Mouse (Mus musculus) heart, postnatal 0 days (tissue): Measurements from ENCODE around the gene Pdzk1. TPM values are rescaled to one million over a fixed set of nuclear protein-coding genes. Genes with fewer than 3 reads are reported as not detected.

ENCODE experiments used
- ATAC-seq: fragments of 200-750 bp; cut with Nextera tagmentation; 2 replicates; pipeline ENCODE4 v1.8.0; 2017; ENCODE audit warnings: low read depth, moderate number of reproducible peaks, moderate library complexity; ENCODE audit not compliant: insufficient read depth
- DNase-seq: peaks from one replicate; pipeline ENCODE4 v3.0.0-alpha.2; 2016; ENCODE audit warnings: low spot score
- H3K27ac ChIP-seq: fragments of 300-500 bp; sonication (generic); 2 replicates; pipeline ENCODE4 v1.5.1; 2014; ENCODE audit warnings: low read depth, mild to moderate bottlenecking
- H3K27me3 ChIP-seq: fragments of 300-500 bp; sonication (generic); 2 replicates; pipeline ENCODE4 v1.6.1; 2014; ENCODE audit warnings: low read length, mixed read lengths; ENCODE audit not compliant: control insufficient read depth, insufficient read depth
- H3K36me3 ChIP-seq: fragments of 300-500 bp; sonication (generic); replicated peaks from 2 replicates; pipeline ENCODE4 v1.6.1; 2014; ENCODE audit warnings: low read length, mixed read lengths; ENCODE audit not compliant: control insufficient read depth, insufficient read depth
- H3K4me1 ChIP-seq: fragments of 300-500 bp; sonication (generic); 2 replicates; pipeline ENCODE4 v1.6.1; 2014; ENCODE audit warnings: antibody characterized with exemption; ENCODE audit not compliant: control insufficient read depth, insufficient read depth
- H3K4me2 ChIP-seq: fragments of 300-500 bp; sonication (generic); 2 replicates; pipeline ENCODE4 v1.6.1; 2014; ENCODE audit warnings: low read depth, mild to moderate bottlenecking, low read length, moderate library complexity
- H3K4me3 ChIP-seq: fragments of 300-500 bp; sonication (generic); 2 replicates; pipeline ENCODE4 v1.5.1; 2014; ENCODE audit warnings: low read depth, low read length
- H3K9ac ChIP-seq: fragments of 300-500 bp; sonication (generic); replicated peaks from 2 replicates; pipeline ENCODE4 v1.6.1; 2014; ENCODE audit warnings: low read depth, low read length, mixed read lengths
- H3K9me3 ChIP-seq: fragments of 300-500 bp; sonication (generic); replicated peaks from 2 replicates; pipeline ENCODE4 v1.6.1; 2016; ENCODE audit warnings: low read length; ENCODE audit not compliant: control insufficient read depth
- CTCF ChIP-seq: IDR thresholded peaks from 2 replicates; pipeline ENCODE4 v1.5.1; 2016; ENCODE audit warnings: antibody characterized with exemption, control low read depth, low read depth
- EP300 ChIP-seq: IDR thresholded peaks from 2 replicates; pipeline ENCODE4 v1.6.1; 2016; ENCODE audit warnings: antibody characterized with exemption, low read depth
- WGBS: fragments of 180-500 bp; shearing (Covaris S2); extraction: QIAGEN DNeasy Blood & Tissue Kit; methylation state at CpG from one replicate; pipeline ENCODE4 v1.1.7; 2014; 5-methylcytosine and 5-hydroxymethylcytosine counted together
- polyA plus RNA-seq: library from polyadenylated mRNA; unstranded; fragments of >200 nt; fragmentation: Nextera tagmentation; extraction: Ambion mirVana; gene quantifications from 2 replicates; pipeline ENCODE4 v1.2.1, GENCODE M21; 2015
- total RNA-seq: library from RNA; depleted of rRNA; stranded (reverse); fragments of >200 nt; gene quantifications from 2 replicates; pipeline ENCODE4 v1.2.3, GENCODE M21; 2014; ENCODE audit warnings: low replicate concordance

The Pdzk1 gene
- total and polyA plus RNA-seq, 2 experiments from 2014 or later = 0.11 TPM; not detected in 1

GRCm38 (mm10) chr3:96846985-96847384 lies 17.9 kb downstream of the Pdzk1 start:
- no peak for TF ChIP-seq EP300
- no peak for TF ChIP-seq CTCF
- WGBS = 70% methylated on average over 12 of the region's 12 CpGs
- Histone ChIP-seq H3K27me3 (no peaks in the 10 kb centered on the region), H3K27ac (no peak overlapping the region), H3K9ac (no peak overlapping the region), H3K36me3 (no peaks in the 10 kb centered on the region), H3K4me1 (no peaks in the 10 kb centered on the region), H3K4me2 (no peak overlapping the region), H3K4me3 (no peak overlapping the region), H3K9me3 (no peaks in the 10 kb centered on the region)
- no peak for DNase-seq
- no peak for ATAC-seq

DNA sequence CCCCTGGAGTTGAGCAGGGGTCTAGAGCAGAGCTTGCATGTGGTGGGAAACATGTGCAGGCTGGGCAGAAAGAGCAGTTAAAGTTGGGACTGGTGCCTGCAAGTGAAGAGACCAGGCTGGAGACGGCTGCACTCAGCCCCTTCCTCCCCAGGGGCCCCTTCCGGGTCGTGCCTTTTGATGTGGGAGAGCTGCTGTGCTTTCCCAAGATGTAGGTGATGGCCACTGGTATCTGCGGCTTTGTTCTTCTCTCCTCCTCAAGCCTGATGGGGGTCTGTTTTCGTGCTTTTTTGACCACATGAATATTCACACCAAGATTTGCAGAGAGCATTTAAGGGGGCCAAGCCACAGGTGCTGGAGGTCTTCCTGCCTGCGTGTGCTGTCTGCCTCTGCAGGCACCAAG lies 18.6 kb downstream of the Pdzk1 start:
- no peak for DNase-seq
- H3K27ac ChIP-seq = no peak overlapping the region; the same call in 1 of the 2 replicates

DNA sequence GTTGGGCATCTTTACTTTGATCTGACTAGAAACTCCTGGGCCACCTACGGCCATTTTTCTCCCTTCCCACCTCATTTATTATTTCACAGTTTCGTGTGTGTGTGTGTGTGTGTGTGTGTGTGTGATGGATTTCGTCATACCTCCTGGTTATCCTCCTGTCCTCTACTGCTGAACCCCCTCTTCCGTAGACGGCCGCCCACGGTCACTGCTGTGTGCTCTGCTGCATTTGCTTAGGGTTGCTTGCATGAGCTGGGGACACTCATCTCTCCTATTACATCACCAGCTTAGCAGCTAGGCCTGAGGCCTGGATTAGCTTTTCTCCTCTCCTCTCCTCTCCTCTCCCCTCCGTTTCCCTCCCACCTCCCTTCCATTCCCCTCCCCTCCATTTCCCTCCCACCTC lies 19.4 kb downstream of the Pdzk1 start:
- Histone ChIP-seq H3K27me3 (no peaks in the 10 kb centered on the region), H3K4me3 (no peak overlapping the region), H3K36me3 (no peaks in the 10 kb centered on the region), H3K27ac (no peak overlapping the region), H3K4me1 (peaks cover 5% of the 10 kb centered on the region), H3K9ac (no peak overlapping the region), H3K9me3 (no peaks in the 10 kb centered on the region), H3K4me2 (no peak overlapping the region)
- WGBS = 80% methylated on average over 7 of the region's 8 CpGs
- DNase-seq (no peak), ATAC-seq (no peak)
- TF ChIP-seq CTCF (no peak), EP300 (no peak)

More for the DNA sequence above, 18.6 kb downstream of the Pdzk1 start:
- Histone ChIP-seq H3K9me3 (no peaks in the 10 kb centered on the region), H3K4me1 (no peaks in the 10 kb centered on the region; the same call in 1 of the 2 replicates), H3K4me3 (no peak overlapping the region), H3K9ac (no peak overlapping the region), H3K36me3 (no peaks in the 10 kb centered on the region), H3K4me2 (no peak overlapping the region), H3K27me3 (no peaks in the 10 kb centered on the region)
- no peak for TF ChIP-seq EP300
- TF ChIP-seq CTCF = no peak
- no peak for ATAC-seq
- 17% methylated on average over 6 of the region's 6 CpGs for WGBS

DNA sequence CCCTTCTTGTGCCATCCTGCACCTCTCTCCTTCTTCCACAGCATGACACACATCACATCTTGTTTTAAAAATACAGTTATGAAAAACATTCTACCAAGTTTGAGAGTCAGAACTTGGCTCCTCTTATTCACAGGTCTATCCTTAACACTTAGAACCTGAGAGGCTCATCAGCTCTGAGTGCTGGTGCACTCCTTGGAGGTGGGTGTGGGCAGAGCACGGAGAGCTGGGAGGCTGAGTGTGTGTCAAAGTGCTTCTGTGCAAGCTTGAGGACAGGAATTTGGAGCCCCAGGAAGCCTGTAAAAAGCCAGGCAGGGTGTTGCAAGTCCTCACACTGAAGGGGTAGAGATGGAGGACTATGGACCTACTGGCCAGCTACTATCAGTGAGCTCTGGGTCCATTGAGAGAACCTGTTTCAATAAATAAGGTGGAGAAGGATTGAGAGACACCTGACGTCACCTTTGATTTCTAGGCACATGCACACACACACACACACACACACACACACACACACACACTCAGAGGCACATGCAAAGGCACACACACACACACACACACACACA lies 20.2 kb downstream of the Pdzk1 start:
- Histone ChIP-seq H3K4me3 (no peak overlapping the region), H3K4me2 (no peak overlapping the region), H3K27ac (no peak overlapping the region), H3K9me3 (no peaks in the 10 kb centered on the region), H3K27me3 (no peaks in the 10 kb centered on the region), H3K4me1 (peaks cover 5% of the 10 kb centered on the region), H3K9ac (no peak overlapping the region), H3K36me3 (no peaks in the 10 kb centered on the region)
- ATAC-seq = no peak
- no peak for DNase-seq
- TF ChIP-seq EP300 = no peak
- TF ChIP-seq CTCF = no peak
- WGBS = 72% methylated on average over 2 of the region's 2 CpGs

DNA sequence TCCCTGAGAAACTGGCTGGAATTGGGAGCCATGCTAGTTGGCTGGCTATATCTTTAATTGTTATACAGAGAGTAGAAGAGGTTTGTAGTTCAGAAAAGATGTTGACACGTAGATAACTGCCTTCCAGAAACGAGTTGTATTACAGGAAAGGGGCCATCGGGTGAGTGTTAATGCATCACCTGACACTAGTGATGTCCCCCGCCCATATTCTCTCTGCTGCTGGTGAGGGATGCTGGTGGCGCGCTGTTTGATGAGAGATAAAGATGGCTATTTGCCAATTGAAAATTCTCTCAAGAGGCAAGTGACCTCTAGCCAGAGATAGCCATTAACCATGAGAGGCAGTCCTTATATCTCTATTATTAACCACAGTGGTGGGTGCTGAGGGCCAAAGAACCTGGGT lies 23.5 kb downstream of the Pdzk1 start:
- TF ChIP-seq EP300 = no peak
- no peak for TF ChIP-seq CTCF
- Histone ChIP-seq H3K9ac (no peak overlapping the region), H3K9me3 (no peaks in the 10 kb centered on the region), H3K4me1 (peaks cover 5% of the 10 kb centered on the region), H3K27me3 (no peaks in the 10 kb centered on the region), H3K4me3 (no peak overlapping the region), H3K4me2 (no peak overlapping the region), H3K36me3 (no peaks in the 10 kb centered on the region), H3K27ac (no peak overlapping the region)
- 28% methylated on average over 6 of the region's 6 CpGs for WGBS
- ATAC-seq = no peak
- no peak for DNase-seq

- H3K4me2 ChIP-seq = no peak overlapping the region
- no peak overlapping the region for H3K4me3 ChIP-seq
- no peaks in the 10 kb centered on the region for H3K27me3 ChIP-seq
- H3K36me3 ChIP-seq = no peaks in the 10 kb centered on the region
- H3K9me3 ChIP-seq = no peaks in the 10 kb centered on the region
- no peak overlapping the region for H3K9ac ChIP-seq
- no peak for ATAC-seq
- H3K4me1 ChIP-seq = peaks cover 5% of the 10 kb centered on the region
- H3K27ac ChIP-seq = no peak overlapping the region
- WGBS = 83% methylated on average over 4 of the region's 4 CpGs
- no peak for TF ChIP-seq EP300
- no peak for DNase-seq
Observed at GRCm38 (mm10) chr3:96854376-96854775, 25.3 kb downstream of the Pdzk1 start.
